Mouse (Mus musculus): ENCODE data around the gene Elovl6.
A peak's percentile ranks its signal among the peaks of the same experiment; 100 is the strongest.

Gene Elovl6

GRCm38 (mm10) chr3:129596098-129596497 lies 63.9 kb downstream of the Elovl6 start:
- no peak for DNase-seq (ENCODE audit: low read depth in 2 of 2, low spot score in 2 of 2)

GRCm38 (mm10) chr3:129602289-129602688 lies 70.1 kb downstream of the Elovl6 start:
- peak; percentile 42 to 52 for DNase-seq (ENCODE audit: low read depth in 2 of 2, low spot score in 2 of 2)

- DNase-seq (ENCODE audit: low read depth in 2 of 2, low spot score in 2 of 2): no peak
Measured at GRCm38 (mm10) chr3:129605487-129605886, 73.3 kb downstream of the Elovl6 start.

- DNase-seq (ENCODE audit: low read depth in 2 of 2, low spot score in 2 of 2): no peak
Measured at GRCm38 (mm10) chr3:129605934-129606333, 73.8 kb downstream of the Elovl6 start.

GRCm38 (mm10) chr3:129611626-129612025 lies 79.5 kb downstream of the Elovl6 start:
- no peak for DNase-seq (ENCODE audit: low read depth in 2 of 2, low spot score in 2 of 2)

GRCm38 (mm10) chr3:129612311-129613097 lies 80.3 kb downstream of the Elovl6 start:
- no peak for DNase-seq (ENCODE audit: low read depth in 2 of 2, low spot score in 2 of 2)

GRCm38 (mm10) chr3:129613756-129614155 lies 81.6 kb downstream of the Elovl6 start:
- DNase-seq (ENCODE audit: low read depth in 2 of 2, low spot score in 2 of 2): no peak

- DNase-seq (ENCODE audit: low read depth in 2 of 2, low spot score in 2 of 2): no peak
Measured at GRCm38 (mm10) chr3:129614216-129614615, 82.1 kb downstream of the Elovl6 start.

- no peak for DNase-seq (ENCODE audit: low read depth in 2 of 2, low spot score in 2 of 2)
Measured at GRCm38 (mm10) chr3:129617450-129617849, 85.3 kb downstream of the Elovl6 start.

- DNase-seq (ENCODE audit: low read depth in 2 of 2, low spot score in 2 of 2): no peak
Measured at GRCm38 (mm10) chr3:129619194-129619775, 87.1 kb downstream of the Elovl6 start.

- no peak for DNase-seq (ENCODE audit: low read depth in 2 of 2, low spot score in 2 of 2)
Measured at GRCm38 (mm10) chr3:129620802-129621201, 88.6 kb downstream of the Elovl6 start.

GRCm38 (mm10) chr3:129621255-129621654 lies 89.1 kb downstream of the Elovl6 start:
- DNase-seq (ENCODE audit: low read depth in 2 of 2, low spot score in 2 of 2): no peak

GRCm38 (mm10) chr3:129622120-129622519 lies 90.0 kb downstream of the Elovl6 start:
- peak; percentile 9 to 31 for DNase-seq (ENCODE audit: low read depth in 2 of 2, low spot score in 2 of 2)

- DNase-seq (ENCODE audit: low read depth in 2 of 2, low spot score in 2 of 2): no peak
Measured at GRCm38 (mm10) chr3:129622705-129623104, 90.5 kb downstream of the Elovl6 start.

GRCm38 (mm10) chr3:129624193-129624805 lies 92.1 kb downstream of the Elovl6 start:
- no peak for DNase-seq (ENCODE audit: low read depth in 2 of 2, low spot score in 2 of 2)

GRCm38 (mm10) chr3:129627281-129627680 lies 95.1 kb downstream of the Elovl6 start:
- no peak for DNase-seq (ENCODE audit: low read depth in 2 of 2, low spot score in 2 of 2)

GRCm38 (mm10) chr3:129631018-129631417 lies 98.9 kb downstream of the Elovl6 start:
- DNase-seq (ENCODE audit: low read depth in 2 of 2, low spot score in 2 of 2): no peak

- DNase-seq (ENCODE audit: low read depth in 2 of 2, low spot score in 2 of 2): no peak
Measured at GRCm38 (mm10) chr3:129631857-129632256, 99.7 kb downstream of the Elovl6 start.

- no peak for DNase-seq (ENCODE audit: low read depth in 2 of 2, low spot score in 2 of 2)
Measured at GRCm38 (mm10) chr3:129633518-129633917, 101.4 kb downstream of the Elovl6 start.

- DNase-seq (ENCODE audit: low read depth in 2 of 2, low spot score in 2 of 2): peak in 1 of 2 experiments; percentile 5
Measured at GRCm38 (mm10) chr3:129634260-129634901, 102.2 kb downstream of the Elovl6 start.

- DNase-seq (ENCODE audit: low read depth in 2 of 2, low spot score in 2 of 2): no peak
Measured at GRCm38 (mm10) chr3:129637446-129637845, 105.3 kb downstream of the Elovl6 start.

GRCm38 (mm10) chr3:129639701-129640100 lies 107.5 kb downstream of the Elovl6 start:
- DNase-seq (ENCODE audit: low read depth in 2 of 2, low spot score in 2 of 2): no peak
